Mouse (Mus musculus): ENCODE measurements at regions not wholly inside any gene's neighbourhood (a gene's known extent, or its start where the extent isn't known, plus 50 kb on each side); places are given as distances from the start of the nearest gene placed in this dataset.

DNA sequence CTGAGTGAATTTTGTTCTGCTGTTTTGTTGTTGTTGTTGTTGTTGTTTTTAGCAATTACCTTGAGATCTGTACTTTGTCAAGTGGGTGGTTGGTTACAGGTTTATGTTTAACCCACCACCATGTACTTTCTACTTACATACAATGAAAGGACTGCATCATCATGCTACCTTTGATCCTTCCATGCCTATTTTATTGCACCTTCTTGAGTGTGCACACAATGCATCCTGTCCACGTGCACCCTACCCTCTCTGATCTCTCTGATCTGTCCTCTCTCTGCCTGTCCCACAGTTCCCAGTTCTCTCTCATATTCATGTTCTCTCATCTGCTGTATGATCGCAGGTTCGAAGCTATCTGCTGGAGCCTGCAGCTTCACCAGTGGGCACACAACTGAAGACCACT lies 59.9 kb upstream of the Gas1 start:
- no peak for DNase-seq

GRCm38 (mm10) chr13:60242447-60243109 lies 65.4 kb upstream of the Gas1 start:
- DNase-seq: no peak

DNA sequence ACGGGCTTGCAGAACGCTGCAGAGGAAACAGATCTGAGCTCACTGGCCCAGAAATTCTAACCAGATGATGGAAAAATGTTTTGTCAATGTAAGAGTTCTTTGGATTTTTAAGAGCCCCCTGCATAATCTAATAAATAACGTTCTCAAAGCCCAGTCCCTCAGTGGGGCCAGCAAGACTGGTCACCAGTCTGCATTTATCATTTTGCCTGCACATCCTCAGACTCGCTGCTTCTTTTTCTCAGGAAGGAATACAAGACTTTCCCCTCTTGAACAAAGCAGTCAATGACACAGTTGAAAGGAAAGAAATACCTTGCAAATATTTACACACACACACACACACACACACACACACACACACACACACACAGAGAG lies 65.9 kb upstream of the Gas1 start:
- DNase-seq: no peak

DNA sequence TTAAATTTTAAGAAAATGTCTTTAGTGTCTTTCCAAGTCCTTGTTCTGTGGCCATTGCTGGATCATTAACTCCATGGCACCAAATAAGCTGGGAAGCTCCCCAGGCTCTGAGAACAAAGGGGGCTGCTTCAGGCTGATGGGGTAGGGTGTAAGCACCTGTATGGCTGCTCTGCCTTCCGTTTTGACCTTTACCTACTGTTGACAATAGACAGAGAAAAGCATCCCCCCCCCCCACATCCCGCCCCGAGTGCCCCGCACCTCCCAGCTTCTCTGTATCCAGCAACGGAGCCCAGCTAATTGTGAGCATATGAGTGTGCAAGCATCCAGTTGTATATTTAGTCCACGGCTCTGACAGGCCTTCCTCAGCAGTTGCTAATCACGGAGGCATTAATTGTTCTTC lies 78.0 kb upstream of the Gas1 start:
- no peak for DNase-seq

GRCm38 (mm10) chr13:60255715-60256114 lies 78.5 kb upstream of the Gas1 start:
- DNase-seq: no peak

GRCm38 (mm10) chr13:60256997-60257396 lies 79.8 kb upstream of the Gas1 start:
- DNase-seq: no peak

- DNase-seq: no peak
Measured at GRCm38 (mm10) chr13:60257878-60258277, 80.7 kb upstream of the Gas1 start.

DNA sequence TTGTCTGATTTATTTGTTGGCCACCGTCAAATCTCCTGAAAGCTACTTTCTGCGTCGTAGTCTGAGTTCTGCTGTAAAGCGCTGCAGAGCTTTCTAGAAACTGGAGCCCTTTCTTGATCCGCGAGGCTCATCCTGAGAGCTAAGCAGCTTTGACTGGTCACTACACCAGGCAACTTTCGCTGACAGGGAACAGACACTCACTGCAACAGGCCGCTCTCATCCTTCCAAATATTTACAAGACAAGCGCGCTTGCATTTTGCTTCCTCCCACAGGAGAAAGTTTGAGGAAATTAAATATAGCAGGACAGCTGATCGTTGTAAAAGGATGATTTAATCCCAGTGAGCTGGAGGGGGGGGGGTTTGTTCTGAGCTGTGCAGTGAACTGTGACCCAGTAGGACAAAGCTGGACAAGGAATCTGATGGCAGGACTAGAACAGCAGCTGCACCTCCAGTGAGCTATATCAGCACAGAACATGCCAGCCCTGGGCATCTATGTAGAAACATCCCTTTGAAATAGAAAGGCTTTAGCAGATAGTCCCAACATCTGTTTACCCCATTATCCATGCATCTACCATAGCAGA lies 85.4 kb upstream of the Gas1 start:
- DNase-seq: no peak

GRCm38 (mm10) chr13:60264504-60264903 lies 87.3 kb upstream of the Gas1 start:
- DNase-seq: no peak

DNA sequence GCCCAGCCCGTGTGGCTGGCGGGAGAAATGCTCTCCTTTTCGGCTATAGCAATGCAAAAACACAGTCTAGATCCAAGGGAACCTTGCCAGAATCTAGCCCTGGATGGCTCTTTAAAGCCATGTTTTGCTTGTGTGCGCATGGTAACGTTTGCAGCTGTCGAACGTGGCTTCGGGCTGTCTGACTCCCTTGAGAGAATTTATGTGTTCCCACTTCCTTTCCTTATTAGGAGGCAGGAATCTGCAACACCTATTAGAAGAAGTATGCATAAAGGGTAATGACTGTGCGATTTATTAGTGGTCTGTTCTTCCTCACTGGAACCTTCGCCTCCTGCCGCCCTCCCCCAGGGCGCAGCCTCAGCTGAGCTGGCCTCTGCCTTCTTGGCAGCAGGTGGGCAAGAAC lies 90.4 kb upstream of the Gas1 start:
- no peak for DNase-seq

GRCm38 (mm10) chr13:60268256-60268655 lies 91.1 kb upstream of the Gas1 start:
- no peak for DNase-seq

- DNase-seq: no peak
Measured at GRCm38 (mm10) chr13:60269406-60269841, 92.3 kb upstream of the Gas1 start.

GRCm38 (mm10) chr13:60270526-60270925 lies 93.4 kb upstream of the Gas1 start:
- no peak for DNase-seq

DNA sequence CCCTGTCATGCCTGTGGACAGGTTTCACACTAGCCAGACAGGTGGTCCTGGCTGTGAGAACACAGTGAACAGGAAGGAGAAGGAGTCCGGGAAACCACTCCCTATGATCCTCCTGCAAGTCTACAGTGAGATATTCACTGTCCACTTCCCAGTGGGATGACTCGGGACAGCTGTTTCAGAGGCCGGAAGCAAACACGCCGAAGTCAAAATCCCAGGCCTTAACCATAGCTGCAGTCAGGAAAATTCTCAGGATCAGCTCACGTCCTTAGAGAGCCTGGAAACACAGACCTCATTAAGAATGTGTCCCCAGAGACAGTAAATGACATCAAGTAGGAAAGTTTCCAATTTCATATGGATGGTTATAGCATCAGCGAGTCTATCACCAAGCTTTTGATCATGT lies 96.2 kb upstream of the Gas1 start:
- DNase-seq: no peak

- no peak for DNase-seq
Measured at GRCm38 (mm10) chr13:60282543-60283251, 105.5 kb upstream of the Gas1 start.

- no peak for DNase-seq
Measured at GRCm38 (mm10) chr13:60286525-60287224, 109.5 kb upstream of the Gas1 start.

DNA sequence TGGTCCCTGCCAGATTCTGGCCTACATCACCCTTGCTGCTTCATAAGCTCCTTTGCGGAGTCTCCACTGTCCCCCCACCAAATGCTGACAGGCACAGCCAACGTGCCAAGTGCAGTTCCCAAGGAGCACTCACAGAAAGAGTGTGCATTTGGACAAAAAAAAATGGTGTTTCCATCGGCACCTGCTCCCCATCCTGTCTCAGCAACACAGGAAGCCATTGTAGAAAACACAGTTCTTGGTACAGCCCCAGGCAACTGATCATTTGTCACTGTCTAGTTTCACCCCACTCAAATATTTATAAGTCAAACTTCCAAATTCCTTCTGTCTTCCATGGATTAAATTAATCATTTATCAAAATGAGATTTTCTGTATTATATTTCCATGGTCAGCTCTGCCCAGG lies 112.5 kb upstream of the Gas1 start:
- no peak for DNase-seq

GRCm38 (mm10) chr13:60290820-60291219 lies 113.7 kb upstream of the Gas1 start:
- no peak for DNase-seq

DNA sequence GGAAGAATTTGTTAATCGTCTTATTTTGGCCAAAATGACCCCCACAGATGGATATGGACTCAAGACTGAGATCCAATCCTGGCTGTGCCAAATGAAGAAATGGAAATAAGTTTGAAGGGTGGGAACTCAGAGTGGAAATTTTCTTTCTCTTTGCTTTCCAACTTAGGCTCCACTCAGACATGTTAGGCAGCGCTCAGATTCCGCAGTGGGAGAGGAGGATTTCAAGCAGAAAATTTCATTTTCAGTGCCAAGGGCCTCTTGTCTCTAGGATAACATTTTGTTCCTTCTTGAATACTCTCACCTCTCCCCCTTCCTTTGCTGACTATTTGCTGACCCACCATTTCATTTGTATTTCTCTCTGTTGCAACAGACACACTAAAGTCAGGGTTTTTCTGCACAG lies 114.2 kb upstream of the Gas1 start:
- DNase-seq: no peak

DNA sequence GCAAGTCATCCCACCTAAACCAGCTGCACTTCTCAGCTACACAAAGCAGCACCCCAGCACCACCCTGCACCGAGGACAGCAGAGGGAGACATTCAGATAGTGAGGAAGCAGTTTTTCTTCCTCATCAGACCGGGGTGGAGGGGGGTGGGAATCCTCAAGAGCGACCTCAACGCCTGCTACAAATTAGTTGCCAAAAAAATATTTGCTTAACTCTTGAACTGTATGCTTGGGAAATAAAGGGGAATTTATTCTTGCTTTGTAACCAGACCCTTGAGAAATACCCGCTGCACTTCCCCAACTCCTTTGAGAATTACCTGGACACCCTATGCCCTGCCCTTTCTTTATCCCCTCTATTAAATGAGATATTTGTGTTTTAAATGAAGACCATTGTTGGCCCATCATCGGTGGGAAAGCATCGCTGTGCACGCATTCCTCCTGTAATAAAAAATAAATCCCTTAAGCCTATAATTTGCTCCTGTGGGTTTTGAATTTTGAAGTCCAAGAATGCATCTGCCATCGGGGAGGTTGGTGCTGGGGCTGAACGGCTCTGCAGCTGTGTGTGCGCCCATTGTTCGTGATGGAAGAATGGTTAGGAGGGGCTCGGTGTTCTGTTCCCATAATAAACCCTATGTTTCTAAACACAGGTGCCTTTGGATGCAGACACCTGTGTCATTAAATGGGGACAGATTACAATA lies 119.2 kb upstream of the Gas1 start:
- DNase-seq: no peak

DNA sequence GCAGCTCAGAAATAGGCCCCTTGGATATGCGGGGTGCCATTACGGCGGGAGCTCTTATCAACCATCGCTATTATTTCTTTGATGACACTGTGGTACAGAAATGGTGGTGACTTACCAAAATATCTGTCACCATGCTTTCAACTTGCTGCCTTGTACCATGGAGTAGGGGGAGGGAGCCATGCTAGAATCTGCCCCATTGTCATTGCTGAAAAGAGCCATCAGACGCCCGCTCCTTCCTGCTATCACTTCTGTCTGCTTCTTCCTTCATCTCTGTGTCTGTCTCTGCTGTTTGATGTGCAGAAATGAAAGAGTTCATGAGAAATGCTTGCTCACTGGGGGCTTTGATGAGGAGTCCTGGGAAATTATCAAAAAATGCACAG lies 119.7 kb upstream of the Gas1 start:
- no peak for DNase-seq

DNA sequence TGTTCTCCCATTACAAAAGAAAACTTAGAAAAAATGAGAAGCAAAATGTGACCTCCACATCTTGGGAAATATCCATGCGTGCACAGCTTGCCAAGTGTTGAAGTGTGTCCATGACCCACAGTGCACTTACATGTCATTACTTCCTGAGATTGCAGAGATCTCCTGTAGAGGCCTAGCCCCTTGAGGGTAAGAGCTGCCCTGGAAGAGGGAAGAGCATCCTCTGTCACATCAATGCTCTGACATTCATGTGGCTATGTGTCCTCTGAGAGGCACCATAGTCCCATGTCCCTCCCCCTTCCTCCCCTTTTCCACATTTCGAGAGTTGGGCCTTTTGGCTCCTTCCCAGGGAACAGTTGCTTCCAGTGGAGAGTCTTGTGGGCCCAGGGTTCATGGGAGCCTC lies 121.4 kb upstream of the Gas1 start:
- no peak for DNase-seq

DNA sequence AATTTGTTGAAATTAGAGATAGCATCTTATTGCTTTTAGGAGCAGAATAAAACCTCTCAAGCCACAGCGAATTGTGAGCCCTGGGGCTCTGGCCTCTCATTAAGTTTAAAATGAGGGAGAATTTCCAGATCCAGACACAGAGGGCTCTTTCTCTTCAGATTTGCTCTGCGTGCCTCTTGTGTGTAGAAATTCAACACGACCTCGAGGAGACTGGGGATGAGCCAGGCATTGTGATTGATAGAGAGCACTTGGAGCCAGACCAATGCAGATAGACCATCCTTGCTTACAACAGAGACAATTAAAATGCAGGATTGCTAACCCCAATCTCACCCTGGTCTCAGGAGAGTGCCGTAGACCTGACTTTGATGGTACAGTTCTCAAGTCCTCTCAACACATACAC lies 121.9 kb upstream of the Gas1 start:
- DNase-seq: no peak

All from cerebellum, adult 11 months (tissue).